Mouse (Mus musculus) limb, embryonic 14.5 days (tissue): Measurements from ENCODE around the gene Nrde2. TPM values are rescaled to one million over a fixed set of nuclear protein-coding genes. Genes with fewer than 3 reads are reported as not detected.

Experiments used
- ATAC-seq: fragments of 200-750 bp; cut with Nextera tagmentation; 2 replicates; pipeline ENCODE4 v1.8.0; 2017; ENCODE audit warnings: low read depth, moderate number of reproducible peaks, moderate TSS enrichment; ENCODE audit not compliant: low FRiP score
- DNase-seq: peaks from one replicate; pipeline ENCODE4 v3.0.0-alpha.2; 2015; ENCODE audit warnings: low spot score
- H3K27ac ChIP-seq: fragments of 300-500 bp; sonication (generic); replicated peaks from 2 replicates; pipeline ENCODE4 v1.5.1; 2014; ENCODE audit warnings: low read depth, mild to moderate bottlenecking, low read length, moderate library complexity, mixed read lengths
- H3K27me3 ChIP-seq: fragments of 300-500 bp; sonication (generic); 2 replicates; pipeline ENCODE4 v1.6.1; 2014; ENCODE audit warnings: low read length, mixed read lengths; ENCODE audit not compliant: control insufficient read depth, insufficient read depth
- H3K36me3 ChIP-seq: fragments of 300-500 bp; sonication (generic); 2 replicates; pipeline ENCODE4 v1.6.1; 2014; ENCODE audit warnings: mild to moderate bottlenecking, low read length, moderate library complexity, mixed read lengths; ENCODE audit not compliant: control insufficient read depth, insufficient read depth
- H3K4me1 ChIP-seq: fragments of 300-500 bp; sonication (generic); 2 replicates; pipeline ENCODE4 v1.6.1; 2014; ENCODE audit warnings: antibody characterized with exemption, low read length, mixed read lengths; ENCODE audit not compliant: control insufficient read depth, insufficient read depth
- H3K4me2 ChIP-seq: fragments of 300-500 bp; sonication (generic); replicated peaks from 2 replicates; pipeline ENCODE4 v1.6.1; 2014; ENCODE audit warnings: low read depth, mild to moderate bottlenecking, low read length, moderate library complexity; ENCODE audit not compliant: severe bottlenecking
- H3K4me3 ChIP-seq: fragments of 300-500 bp; sonication (generic); replicated peaks from 2 replicates; pipeline ENCODE4 v1.5.1; 2014; ENCODE audit warnings: low read length
- H3K9ac ChIP-seq: fragments of 300-500 bp; sonication (generic); 2 replicates; pipeline ENCODE4 v1.6.1; 2014; ENCODE audit warnings: mild to moderate bottlenecking, low read depth, low read length, moderate library complexity; ENCODE audit not compliant: severe bottlenecking
- H3K9me3 ChIP-seq: fragments of 300-500 bp; sonication (generic); 2 replicates; pipeline ENCODE4 v1.6.1; 2016; ENCODE audit warnings: low read length; ENCODE audit not compliant: control insufficient read depth
- POLR2A ChIP-seq: fragments of 200-500 bp; IDR thresholded peaks from 2 replicates; pipeline ENCODE4 v1.8.0; 2012; ENCODE audit warnings: inconsistent platforms, mild to moderate bottlenecking, moderate library complexity, borderline replicate concordance; ENCODE audit not compliant: insufficient read depth, insufficient read length; ENCODE audit errors: extremely low read depth
- WGBS: fragments of 180-500 bp; shearing (Covaris S2); extraction: QIAGEN DNeasy Blood & Tissue Kit; methylation state at CpG from one replicate; pipeline ENCODE4 v1.1.7; 2014; 5-methylcytosine and 5-hydroxymethylcytosine counted together
- polyA plus RNA-seq, 2 experiments: library from polyadenylated mRNA; depleted of rRNA in 1 of 2; stranded (reverse) in 1 of 2; unstranded in 1 of 2; fragments of >200 nt; fragmentation: Nextera tagmentation in 1 of 2; extraction: Ambion mirVana in 1 of 2; gene quantifications; 2 replicates each; pipeline versions ENCODE4 v1.2.1 to v1.2.3; 2012 to 2014

Gene Nrde2
- polyA plus RNA-seq, 2 experiments: 12.4 to 13.0 TPM

DNA sequence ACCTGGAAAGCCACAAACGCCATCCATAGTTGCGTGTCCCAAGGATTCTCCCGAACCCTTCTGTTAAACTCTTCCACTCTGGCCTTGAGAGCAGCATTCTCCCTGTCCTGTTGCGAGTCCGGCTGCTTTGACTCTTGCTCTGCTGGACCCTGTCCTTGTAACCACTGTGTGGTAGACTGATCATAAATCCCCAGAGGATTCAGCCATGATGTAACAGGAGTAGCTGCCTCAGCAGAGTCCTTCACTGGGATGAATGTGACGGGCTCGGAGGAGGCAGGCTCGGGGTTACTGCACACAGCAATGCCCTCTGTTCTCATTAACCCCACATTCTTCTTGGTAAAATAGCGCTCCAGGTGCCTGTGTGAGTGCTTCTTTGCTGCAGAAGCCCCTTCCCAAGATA lies 15.7 kb downstream of the Nrde2 start:
- Histone ChIP-seq H3K4me1 (no peaks in the 10 kb centered on the region), H3K36me3 (peaks cover 89% of the 10 kb centered on the region), H3K27ac (no peak overlapping the region), H3K4me2 (no peak overlapping the region), H3K9ac (no peak overlapping the region), H3K4me3 (no peak overlapping the region), H3K9me3 (no peaks in the 10 kb centered on the region), H3K27me3 (no peaks in the 10 kb centered on the region)
- DNase-seq (no peak), ATAC-seq (no peak)
- WGBS: 91% methylated on average over 9 of the region's 9 CpGs
- TF ChIP-seq POLR2A: no peak

DNA sequence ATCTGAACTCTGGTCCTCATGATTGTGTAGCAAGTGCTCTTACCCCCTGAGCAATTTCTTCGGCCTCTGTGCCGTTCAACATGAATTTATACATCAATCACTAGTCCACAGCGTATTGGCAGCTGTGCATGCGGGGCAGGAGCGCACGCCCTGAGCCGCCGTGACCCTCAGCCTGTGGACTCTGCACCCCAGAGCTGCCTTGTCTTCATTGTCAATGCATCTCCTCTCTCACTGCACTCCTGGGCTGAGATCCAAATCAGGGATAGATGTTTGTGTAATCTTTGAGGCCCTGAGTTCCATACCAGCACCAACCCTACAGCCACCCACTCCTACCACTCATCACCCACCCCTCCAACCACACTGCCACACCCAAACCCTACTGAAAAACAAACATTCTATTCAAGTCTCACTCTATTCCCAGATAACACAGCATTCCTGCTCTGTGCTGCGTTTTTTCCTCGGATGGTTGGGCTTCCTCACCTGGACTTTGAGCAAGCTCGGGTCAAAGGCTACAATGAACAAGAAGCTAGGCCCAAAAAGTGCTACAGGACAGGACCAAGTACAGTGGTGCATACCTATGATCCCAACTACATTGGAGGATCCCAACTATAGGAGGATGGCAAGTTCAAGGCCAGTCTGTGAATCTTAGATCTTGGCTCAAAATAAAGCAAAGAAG lies 16.5 kb downstream of the Nrde2 start:
- Histone ChIP-seq H3K4me1 (no peaks in the 10 kb centered on the region), H3K4me2 (no peak overlapping the region), H3K4me3 (no peak overlapping the region), H3K27ac (no peak overlapping the region), H3K36me3 (peaks cover 91% of the 10 kb centered on the region), H3K9me3 (no peaks in the 10 kb centered on the region), H3K27me3 (no peaks in the 10 kb centered on the region), H3K9ac (no peak overlapping the region)
- ATAC-seq: no peak
- DNase-seq: no peak
- TF ChIP-seq POLR2A: no peak
- WGBS: 94% methylated on average over 11 of the region's 11 CpGs

DNA sequence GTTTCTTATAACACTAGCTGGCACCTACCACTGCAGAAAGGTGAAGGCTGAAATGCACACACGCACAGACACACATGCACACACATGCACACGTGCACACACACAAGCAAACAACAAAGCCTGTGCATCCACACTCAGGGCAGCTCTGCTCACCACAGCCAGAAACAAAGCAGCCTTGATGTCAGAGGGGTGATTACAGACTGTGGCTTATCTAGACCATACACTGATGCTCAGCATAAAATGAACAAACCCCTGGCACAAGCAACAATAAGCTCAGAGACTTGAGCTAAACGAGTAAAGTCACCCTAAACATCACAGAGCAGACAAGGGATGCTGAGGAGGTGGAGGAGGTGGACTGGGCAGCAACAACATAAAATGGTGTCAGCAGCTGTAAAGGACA lies 24.3 kb downstream of the Nrde2 start:
- DNase-seq (no peak), ATAC-seq (no peak)
- H3K9me3 ChIP-seq: no peaks in the 10 kb centered on the region
- H3K4me2 ChIP-seq: no peak overlapping the region
- no peaks in the 10 kb centered on the region for H3K27me3 ChIP-seq
- WGBS: 84% methylated on average over 3 of the region's 3 CpGs
- H3K9ac ChIP-seq: no peak overlapping the region
- peaks cover 88% of the 10 kb centered on the region for H3K36me3 ChIP-seq
- H3K4me3 ChIP-seq: no peak overlapping the region
- H3K27ac ChIP-seq: no peak overlapping the region
- no peak for TF ChIP-seq POLR2A
- H3K4me1 ChIP-seq: no peaks in the 10 kb centered on the region

DNA sequence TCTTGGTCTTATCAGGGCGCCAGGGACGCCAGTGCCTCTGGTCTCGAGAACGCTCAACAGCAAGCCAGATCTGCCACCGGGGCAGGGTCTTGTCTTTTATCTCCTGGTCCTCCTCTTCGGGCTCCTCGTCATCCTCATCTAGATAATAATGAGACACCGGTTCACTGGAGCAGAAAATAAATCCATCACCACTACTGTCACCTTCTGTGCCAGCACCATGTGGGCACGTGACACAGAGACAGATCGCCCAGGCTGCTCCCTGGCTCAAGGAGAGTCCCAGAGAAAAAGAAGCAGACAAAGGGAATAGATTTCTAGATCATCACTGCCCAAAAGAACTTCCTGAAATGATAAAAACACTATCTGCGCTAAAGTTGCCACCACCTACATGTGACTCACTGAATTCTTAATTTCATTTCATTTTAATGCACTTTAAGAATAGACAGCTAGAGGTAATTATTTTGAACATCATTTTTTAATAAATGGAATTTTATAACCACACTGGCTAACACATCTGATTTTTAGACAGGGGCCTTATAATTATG lies 25.0 kb downstream of the Nrde2 start:
- H3K27ac ChIP-seq: no peak overlapping the region
- no peak for ATAC-seq
- H3K9ac ChIP-seq: no peak overlapping the region
- TF ChIP-seq POLR2A: no peak
- H3K4me1 ChIP-seq: no peaks in the 10 kb centered on the region
- WGBS: 86% methylated on average over 11 of the region's 11 CpGs
- no peaks in the 10 kb centered on the region for H3K27me3 ChIP-seq
- DNase-seq: no peak
- H3K9me3 ChIP-seq: no peaks in the 10 kb centered on the region
- no peak overlapping the region for H3K4me2 ChIP-seq
- no peak overlapping the region for H3K4me3 ChIP-seq
- H3K36me3 ChIP-seq: peaks cover 88% of the 10 kb centered on the region

DNA sequence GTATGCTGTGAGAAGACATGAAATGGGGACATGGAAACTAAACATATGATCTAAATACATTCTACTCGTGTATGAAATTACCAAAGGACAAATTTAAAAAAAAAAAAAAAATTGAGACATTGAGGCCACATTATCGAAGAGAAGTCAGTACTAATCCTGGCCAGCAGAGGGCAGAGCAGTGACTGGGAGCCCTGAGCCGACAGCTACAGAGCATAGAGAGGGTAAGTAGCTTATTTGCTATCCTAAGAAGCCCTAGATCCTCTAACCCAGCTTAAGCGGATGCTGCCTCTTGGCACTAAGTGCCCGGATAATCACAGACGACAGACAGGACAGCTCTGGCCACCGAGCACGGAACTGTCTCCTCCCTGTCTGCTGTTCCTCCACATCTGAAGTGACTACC lies 27.8 kb downstream of the Nrde2 start:
- Histone ChIP-seq H3K9ac (no peak overlapping the region), H3K27ac (no peak overlapping the region), H3K9me3 (no peaks in the 10 kb centered on the region), H3K36me3 (peaks cover 84% of the 10 kb centered on the region), H3K4me3 (no peak overlapping the region), H3K4me1 (no peaks in the 10 kb centered on the region), H3K4me2 (no peak overlapping the region), H3K27me3 (no peaks in the 10 kb centered on the region)
- 46% methylated on average over 8 of the region's 8 CpGs for WGBS
- DNase-seq (peak; percentile 71), ATAC-seq (no peak)
- no peak for TF ChIP-seq POLR2A

DNA sequence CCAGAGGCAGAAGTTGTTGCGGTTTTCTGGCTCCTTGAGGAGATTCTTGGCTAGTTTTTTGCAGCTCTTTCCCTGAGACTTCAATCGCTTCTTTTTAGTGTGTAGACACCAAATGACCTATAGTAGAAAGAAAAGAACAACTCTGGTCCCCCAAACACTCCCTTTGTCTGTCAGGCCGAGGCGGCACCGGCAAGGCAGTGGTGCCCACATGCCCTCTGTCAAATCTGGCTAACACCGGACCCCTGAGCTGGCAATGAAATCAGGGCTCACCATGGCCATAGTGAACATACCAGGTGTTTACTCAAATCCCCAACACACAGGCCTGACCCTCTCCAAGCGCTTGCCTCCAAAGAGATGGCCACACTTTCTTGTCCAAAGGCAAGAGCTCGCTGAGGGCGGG lies 28.3 kb downstream of the Nrde2 start:
- TF ChIP-seq POLR2A: no peak
- no peak overlapping the region for H3K4me2 ChIP-seq
- H3K9ac ChIP-seq: no peak overlapping the region
- DNase-seq (no peak), ATAC-seq (no peak)
- no peaks in the 10 kb centered on the region for H3K9me3 ChIP-seq
- H3K36me3 ChIP-seq: peaks cover 84% of the 10 kb centered on the region
- no peak overlapping the region for H3K27ac ChIP-seq
- H3K4me3 ChIP-seq: no peak overlapping the region
- no peaks in the 10 kb centered on the region for H3K27me3 ChIP-seq
- WGBS: 89% methylated on average over 9 of the region's 9 CpGs
- H3K4me1 ChIP-seq: no peaks in the 10 kb centered on the region
